Mouse (Mus musculus): ENCODE measurements around the gene Ces3a.

DNA sequence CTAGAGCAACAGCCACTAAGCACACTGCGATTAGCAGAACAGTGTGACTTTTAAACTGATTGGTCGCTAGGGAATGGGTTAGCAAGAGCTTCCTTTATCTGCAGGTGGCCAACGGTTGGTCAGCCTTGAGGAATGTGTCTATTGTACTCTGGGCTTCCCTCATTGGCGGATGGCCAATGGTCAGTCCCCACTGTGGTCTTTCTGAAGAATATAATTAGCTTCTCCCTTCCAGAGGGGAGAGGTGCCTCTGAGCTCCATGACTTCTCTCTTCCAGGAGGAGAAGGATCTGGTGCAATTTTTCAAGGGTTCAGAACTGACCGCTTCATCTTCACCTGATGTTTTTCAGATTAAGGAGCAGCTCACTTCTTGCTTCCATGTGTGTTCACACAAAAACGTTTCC, 28.7 kb downstream of the Ces3a start:
- TF ChIP-seq GATA1 (IDR thresholded peaks at IDR 0.05; ENCODE audit: low read depth, low read length), result no peak
- no peak for TF ChIP-seq CHD1 (IDR thresholded peaks at IDR 0.05; ENCODE audit: low read depth, low read length)
- TF ChIP-seq CTCF (IDR thresholded peaks at IDR 0.05 in 2 of 3, conservative IDR thresholded peaks at IDR 0.05 in 1 of 3; ENCODE audit: control insufficient read depth in 1 of 3, insufficient read depth in 1 of 3, low read depth in 2 of 3, low read length in 3 of 3, poor library complexity in 1 of 3, severe bottlenecking in 1 of 3), result no peak
- no peak for TF ChIP-seq NELFE (IDR thresholded peaks at IDR 0.05; ENCODE audit: low read depth, low read length)
- no peak for TF ChIP-seq TBP (IDR thresholded peaks at IDR 0.05; ENCODE audit: low read depth, low read length)
- TF ChIP-seq USF1 (IDR thresholded peaks at IDR 0.05; ENCODE audit: low read depth, low read length), result no peak
- TF ChIP-seq BHLHE40 (IDR thresholded peaks at IDR 0.05; ENCODE audit: borderline replicate concordance, low read depth, low read length), result no peak
- no peak for TF ChIP-seq ZC3H11A (IDR thresholded peaks at IDR 0.05; ENCODE audit: low read depth, low read length)
